Mouse (Mus musculus): ENCODE data around the gene 2310011J03Rik. TPM values are rescaled to one million over a fixed set of nuclear protein-coding genes. Genes with fewer than 3 reads are reported as not detected.

2310011J03Rik gene
- 91.4 TPM for polyA plus RNA-seq (2017; shearing (Covaris generic))

DNA sequence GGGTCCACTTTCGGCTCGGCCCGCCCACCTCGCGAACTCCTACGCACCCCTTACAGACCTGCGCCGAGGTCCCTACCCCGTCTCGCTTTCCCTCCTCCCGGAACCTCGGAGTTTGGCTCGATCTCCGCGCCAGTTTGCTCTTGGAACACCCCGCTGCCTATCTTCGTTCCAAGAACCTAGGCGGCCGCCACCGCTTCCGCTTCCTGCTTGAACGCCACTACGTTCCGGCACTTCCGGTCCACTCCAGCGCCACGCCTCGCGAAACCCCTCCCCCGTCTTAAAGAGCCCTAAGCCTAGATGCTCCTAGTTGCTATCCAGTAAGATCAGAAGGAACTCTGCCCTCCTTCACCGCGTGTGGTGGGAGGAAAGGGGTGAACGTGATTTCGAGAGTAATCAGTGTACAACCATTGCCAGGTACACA is at the start of gene 2310011J03Rik:
TSS of gene 2310011J03Rik (minus strand) at position 198 of the 421 bp plus-strand sequence.

DNA sequence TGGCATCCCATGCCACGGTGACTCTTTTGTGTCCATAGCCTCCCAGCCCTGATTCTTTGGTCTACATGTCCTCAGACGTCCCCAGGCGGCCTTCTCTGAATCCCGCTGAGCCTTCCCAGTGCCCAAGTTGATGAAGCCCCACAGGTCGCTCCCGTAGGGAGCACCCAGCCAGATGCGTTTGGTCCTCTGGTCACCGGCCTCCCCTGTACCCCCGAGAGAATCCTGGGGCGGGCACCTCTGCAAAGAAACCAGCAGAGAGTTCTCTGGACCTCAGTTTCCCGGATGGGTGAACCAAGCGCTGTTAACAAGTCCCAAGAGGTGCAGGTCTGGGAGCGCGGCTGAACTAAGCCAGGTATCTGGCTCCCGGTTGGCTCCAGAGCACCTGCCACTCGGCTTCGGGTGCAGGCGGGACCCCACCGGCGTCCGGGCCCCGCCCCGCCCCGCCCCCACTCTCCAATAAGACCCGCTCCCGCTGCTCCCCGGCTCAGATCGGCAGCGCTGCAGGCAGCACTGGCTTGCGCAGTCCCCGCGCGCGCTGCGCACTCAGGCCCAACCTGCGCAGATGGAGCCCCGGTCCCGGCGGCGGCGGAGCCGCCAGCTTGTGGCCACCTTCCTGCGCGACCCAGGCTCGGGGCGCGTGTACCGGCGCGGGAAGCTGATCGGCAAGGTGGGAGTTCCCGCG is 35.8 kb upstream of the 2310011J03Rik start, which contains the start of gene Plk5:
TSS of gene Plk5 (plus strand) at position 459 of the 682 bp plus-strand sequence.

DNA sequence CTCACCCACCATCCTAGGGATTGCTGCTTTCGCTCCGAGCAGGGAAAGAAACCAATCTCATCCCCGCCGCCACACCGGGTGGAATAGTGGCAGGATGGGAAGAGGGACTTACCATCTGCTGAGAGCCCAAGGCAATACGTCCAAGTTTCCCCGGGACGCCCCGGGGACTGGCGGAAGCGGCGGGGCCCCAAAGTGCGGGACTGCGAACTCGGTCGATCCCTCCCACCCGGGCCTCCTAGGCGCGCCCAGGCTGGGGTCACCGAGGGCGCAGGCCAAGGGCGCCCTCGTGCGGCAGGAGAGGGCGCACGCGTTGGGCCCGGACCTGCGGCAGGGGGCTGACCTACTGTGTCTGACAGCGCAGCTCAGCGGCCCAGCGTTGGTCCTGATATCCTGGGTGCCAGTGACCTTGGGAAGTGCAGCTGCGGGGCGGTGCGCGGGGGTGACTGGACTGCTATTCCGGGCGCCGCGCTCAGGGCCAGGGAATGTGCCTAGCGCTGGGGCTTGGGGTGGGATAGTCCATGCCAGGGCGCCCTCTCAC is 28.0 kb upstream of the 2310011J03Rik start, which contains the start of gene Adamtsl5:
TSS of gene Adamtsl5 (minus strand) at position 169 of the 538 bp plus-strand sequence.

DNA sequence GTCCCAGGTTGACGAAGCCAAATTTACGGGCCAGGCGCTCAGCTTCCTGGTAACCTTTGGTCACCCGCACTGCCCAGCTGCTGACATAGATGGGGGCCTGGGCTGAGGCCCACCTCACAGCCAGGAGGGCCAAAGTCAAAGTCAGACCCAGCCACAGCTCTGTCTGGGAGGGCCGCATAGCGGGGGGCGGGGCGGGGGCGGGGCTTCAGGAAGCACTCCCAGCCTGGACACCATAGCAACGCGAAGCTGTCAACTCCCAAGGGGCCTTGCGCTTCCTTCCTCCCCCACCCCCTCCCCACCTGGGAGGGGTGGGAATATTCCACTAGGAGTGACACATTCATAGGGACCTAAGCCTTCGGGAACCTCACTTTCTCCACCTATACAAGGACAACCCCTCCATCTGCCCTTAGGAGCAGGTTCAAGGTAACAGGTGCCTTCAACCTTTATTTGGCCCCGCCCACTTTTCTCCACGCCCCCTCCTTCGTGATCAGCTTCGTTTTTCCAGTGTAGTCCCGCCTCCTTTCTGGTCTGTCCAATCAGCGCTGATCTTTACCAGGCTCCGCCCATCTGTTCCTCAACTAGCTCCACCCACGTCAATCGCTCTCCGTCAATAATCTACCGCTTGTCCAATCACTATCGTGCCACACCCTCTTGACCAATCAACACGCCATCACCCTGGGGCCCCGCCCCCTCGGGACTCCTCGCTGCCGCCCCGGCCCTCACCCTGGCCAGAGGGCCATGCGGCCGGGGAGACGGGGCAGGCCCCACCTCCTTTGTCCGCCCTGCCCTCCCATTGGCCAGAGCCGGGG is 9.1 kb upstream of the 2310011J03Rik start, which contains the start of the genes Pcsk4 and Reep6:
TSS of gene Pcsk4 (minus strand) at position 226 of the 809 bp plus-strand sequence.
TSS of gene Reep6 (plus strand) at position 681 of the 809 bp plus-strand sequence.

DNA sequence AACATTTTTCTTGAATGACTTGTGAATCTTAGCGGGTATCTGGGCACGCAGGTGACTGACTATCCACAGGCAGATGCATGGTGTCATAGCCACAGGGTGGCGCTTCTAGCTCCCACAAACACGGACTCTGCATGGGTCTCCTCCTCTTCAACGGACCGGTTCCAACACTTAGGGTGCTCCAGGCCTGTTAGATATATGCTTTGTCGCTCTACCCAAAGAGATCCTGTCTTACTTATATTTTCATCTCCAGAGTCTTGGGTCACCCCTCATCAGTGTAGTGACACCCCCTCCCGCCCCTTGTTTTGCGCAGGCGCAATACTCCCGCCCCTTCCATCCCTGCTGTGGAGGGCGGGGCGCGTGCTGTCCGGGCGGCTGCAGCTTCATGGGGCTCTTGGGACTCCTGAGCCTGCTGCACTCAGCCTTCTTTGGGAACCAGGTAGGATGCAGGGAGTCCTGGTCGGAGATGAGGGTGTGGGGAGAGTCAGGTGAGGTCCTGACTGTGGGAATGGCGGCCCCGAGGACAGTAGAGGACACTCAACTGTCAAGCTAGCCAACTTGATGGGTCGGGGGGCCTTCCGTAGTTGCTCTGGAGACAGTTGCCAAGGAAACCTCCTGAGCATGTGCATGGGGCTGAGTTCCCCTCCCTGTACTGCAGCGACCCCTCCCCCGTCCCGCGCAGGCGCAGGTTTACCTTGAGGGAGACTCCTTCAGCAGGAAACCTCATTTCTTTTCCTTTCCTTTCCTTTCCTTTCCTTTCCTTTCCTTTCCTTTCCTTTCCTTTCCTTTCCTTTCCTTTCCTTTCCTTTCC is 24.5 kb downstream of the 2310011J03Rik start, which contains the start of gene Apc2:
TSS of gene Apc2 (plus strand) at position 360 of the 808 bp plus-strand sequence.

DNA sequence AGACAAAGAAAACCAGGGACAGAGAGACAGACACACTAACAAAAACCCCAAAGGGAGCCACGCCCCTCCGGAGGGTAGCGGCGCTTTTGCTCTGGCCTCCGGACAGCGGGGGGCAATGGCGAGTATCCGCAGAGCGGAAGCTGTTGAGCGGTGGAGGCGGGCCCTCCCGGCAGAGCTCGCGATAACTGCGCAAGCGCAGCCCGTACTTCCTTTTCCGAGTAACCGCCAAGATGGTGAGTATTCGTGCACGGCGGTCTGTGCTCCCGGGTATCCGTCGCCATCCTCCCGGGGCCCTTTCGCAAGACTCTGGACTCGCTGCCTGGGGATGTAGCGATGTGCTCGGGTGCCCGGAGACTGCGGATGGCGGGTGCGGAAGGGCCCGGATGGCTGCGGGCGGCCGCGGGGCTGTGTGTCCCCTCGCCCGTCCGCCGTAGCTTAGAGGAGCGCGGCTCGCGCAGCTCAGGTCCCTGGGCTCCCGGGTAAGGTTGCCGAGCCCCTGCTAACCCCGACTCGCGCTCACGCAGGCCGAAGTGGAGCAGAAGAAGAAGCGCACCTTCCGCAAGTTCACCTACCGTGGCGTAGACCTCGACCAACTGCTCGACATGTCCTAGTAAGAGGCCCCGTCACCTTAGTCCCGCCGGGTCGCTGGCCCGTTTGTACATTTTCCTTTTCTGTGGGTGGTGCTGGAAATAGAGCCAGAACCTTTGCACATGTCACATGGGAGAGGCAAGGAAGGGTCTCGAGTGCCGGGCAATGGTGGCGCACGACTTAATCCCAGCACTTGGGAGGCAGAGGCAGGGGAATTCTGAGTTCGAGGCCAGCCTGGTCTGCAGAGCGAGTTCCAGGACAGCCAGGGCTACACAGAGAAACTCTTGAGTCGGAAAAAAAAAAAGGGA is 27.8 kb downstream of the 2310011J03Rik start, which contains the start of gene Rps15:
TSS of gene Rps15 (plus strand) at position 203 of the 896 bp plus-strand sequence.

Other genes starting within 250 kb of the 2310011J03Rik start
- gene Sbno2, start 215.0 kb downstream of the 2310011J03Rik start, polyA plus RNA-seq (2017; shearing (Covaris generic)) = 71.4 TPM
- gene Stk11, start 204.7 kb downstream of the 2310011J03Rik start, polyA plus RNA-seq (2017; shearing (Covaris generic)) = 10.0 TPM
- 362 TPM for gene Atp5d, start 181.9 kb downstream of the 2310011J03Rik start, polyA plus RNA-seq (2017; shearing (Covaris generic))
- 2.3 TPM for gene Cbarp, start 179.7 kb downstream of the 2310011J03Rik start, polyA plus RNA-seq (2017; shearing (Covaris generic))
- 1.5 TPM for gene Midn, start 172.3 kb downstream of the 2310011J03Rik start, polyA plus RNA-seq (2017; shearing (Covaris generic))
- 293 TPM for gene Cirbp, start 154.6 kb downstream of the 2310011J03Rik start, polyA plus RNA-seq (2017; shearing (Covaris generic))
- 32.8 TPM for gene 1600002K03Rik, start 147.6 kb downstream of the 2310011J03Rik start, polyA plus RNA-seq (2017; shearing (Covaris generic))
- 0.38 TPM for gene Efna2, start 141.1 kb downstream of the 2310011J03Rik start, polyA plus RNA-seq (2017; shearing (Covaris generic))
- gene Mum1, start 94.1 kb downstream of the 2310011J03Rik start, polyA plus RNA-seq (2017; shearing (Covaris generic)) = 130 TPM
- 347 TPM for gene Ndufs7, start 71.4 kb downstream of the 2310011J03Rik start, polyA plus RNA-seq (2017; shearing (Covaris generic))
- 1.8 TPM for gene Gamt, start 59.5 kb downstream of the 2310011J03Rik start, polyA plus RNA-seq (2017; shearing (Covaris generic))
- 40.9 TPM for gene Dazap1, start 59.1 kb downstream of the 2310011J03Rik start, polyA plus RNA-seq (2017; shearing (Covaris generic))
- 1,130 TPM for gene Rps15, start 28.1 kb downstream of the 2310011J03Rik start, polyA plus RNA-seq (2017; shearing (Covaris generic))
- 0.33 TPM for gene Apc2, start 24.6 kb downstream of the 2310011J03Rik start, polyA plus RNA-seq (2017; shearing (Covaris generic))
- gene Pcsk4, start 9.0 kb upstream of the 2310011J03Rik start, polyA plus RNA-seq (2017; shearing (Covaris generic)) = 26.0 TPM
- gene Reep6, start 9.4 kb upstream of the 2310011J03Rik start, polyA plus RNA-seq (2017; shearing (Covaris generic)) = not detected
- not detected for gene Adamtsl5, start 27.9 kb upstream of the 2310011J03Rik start, polyA plus RNA-seq (2017; shearing (Covaris generic))
- not detected for gene Plk5, start 35.9 kb upstream of the 2310011J03Rik start, polyA plus RNA-seq (2017; shearing (Covaris generic))
- gene Mex3d, start 67.1 kb upstream of the 2310011J03Rik start, polyA plus RNA-seq (2017; shearing (Covaris generic)) = 0.21 TPM
- gene Mbd3, start 79.0 kb upstream of the 2310011J03Rik start, polyA plus RNA-seq (2017; shearing (Covaris generic)) = 25.0 TPM
- 318 TPM for gene Uqcr11, start 86.3 kb upstream of the 2310011J03Rik start, polyA plus RNA-seq (2017; shearing (Covaris generic))
- gene Tcf3, start 113.1 kb upstream of the 2310011J03Rik start, polyA plus RNA-seq (2017; shearing (Covaris generic)) = 15.8 TPM
- gene Onecut3, start 174.3 kb upstream of the 2310011J03Rik start, polyA plus RNA-seq (2017; shearing (Covaris generic)) = not detected
- gene Atp8b3, start 218.6 kb upstream of the 2310011J03Rik start, polyA plus RNA-seq (2017; shearing (Covaris generic)) = not detected
- gene Rexo1, start 241.0 kb upstream of the 2310011J03Rik start, polyA plus RNA-seq (2017; shearing (Covaris generic)) = 38.4 TPM

All from CD4-positive, CD25-positive, alpha-beta regulatory T cell, adult 9 weeks (primary cell).